13 mouse cellular contexts compared by ENCODE assay signal in the genomic region with DNA sequence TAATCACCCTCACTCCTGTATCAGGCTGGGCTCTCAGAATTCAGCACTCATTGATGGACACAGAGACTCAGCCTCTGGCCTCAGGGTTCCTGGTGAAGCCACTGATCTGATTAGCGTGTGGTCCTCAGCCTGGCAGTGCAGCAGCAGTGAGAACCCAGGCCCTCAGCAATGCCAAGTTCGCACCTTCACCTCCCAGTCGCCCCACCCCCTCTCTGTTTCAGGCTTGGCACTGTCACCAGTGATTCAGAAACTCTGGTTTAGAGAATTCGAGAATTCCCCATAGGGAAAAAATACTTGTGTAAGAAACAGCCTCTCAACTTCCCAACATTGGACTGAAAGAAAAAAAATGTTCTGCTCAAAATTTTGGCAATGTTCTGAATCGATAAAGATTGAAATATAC.
"Had no signal": no experiment of that assay in that cellular context is flagged by ENCODE, and none has a peak within 500 bp of the region (broad histone marks: within the 10 kb centered on the region; RNA-seq: fewer than 3 reads in every experiment).

No protein-coding gene starts in this region.

- H3K9me3 ChIP-seq: limb, embryonic 13.5 days; midbrain, embryonic 10.5 days; neural tube, embryonic 15.5 days had no signal

- DNase-seq: kidney, postnatal 10 days; kidney, postnatal 4 days; left cerebral cortex, postnatal 4 days; lung, postnatal 10 days; midbrain, embryonic 14.5 days; right cerebral cortex, adult 18-20 months; right cerebral cortex, postnatal 25 days; thymus, postnatal 4 days had no signal

- H3K4me2 ChIP-seq: limb, embryonic 13.5 days; neural tube, embryonic 15.5 days had no signal

- H3K27ac ChIP-seq: limb, embryonic 13.5 days; liver, embryonic 14.5 days; neural tube, embryonic 15.5 days had no signal

- H3K4me3 ChIP-seq: limb, embryonic 13.5 days; midbrain, embryonic 10.5 days; myocyte; neural tube, embryonic 15.5 days had no signal

- H3K9ac ChIP-seq: limb, embryonic 13.5 days; liver, embryonic 14.5 days; neural tube, embryonic 15.5 days had no signal

- H3K36me3 ChIP-seq: limb, embryonic 13.5 days; midbrain, embryonic 10.5 days; neural tube, embryonic 15.5 days had no signal

- H3K27me3 ChIP-seq: limb, embryonic 13.5 days; neural tube, embryonic 15.5 days had no signal
